Mouse (Mus musculus) adrenal gland, adult 10 weeks (tissue): Measurements from ENCODE around the gene Wdr45b. TPM values are rescaled to one million over a fixed set of nuclear protein-coding genes. Genes with fewer than 3 reads are reported as not detected.

Experiments used
- polyA plus RNA-seq: library from polyadenylated mRNA; stranded (reverse); fragments of 350-450 nt; fragmentation: Illumina TruSeq; extraction: RNeasy Lipid Tissue Mini Kit (QIAGEN cat#74804); gene quantifications from one replicate; pipeline ENCODE4 v1.2.3, GENCODE M21; 2014; ENCODE audit warnings: low read depth, low replicate concordance

Wdr45b gene
- 97.2 TPM for polyA plus RNA-seq

DNA sequence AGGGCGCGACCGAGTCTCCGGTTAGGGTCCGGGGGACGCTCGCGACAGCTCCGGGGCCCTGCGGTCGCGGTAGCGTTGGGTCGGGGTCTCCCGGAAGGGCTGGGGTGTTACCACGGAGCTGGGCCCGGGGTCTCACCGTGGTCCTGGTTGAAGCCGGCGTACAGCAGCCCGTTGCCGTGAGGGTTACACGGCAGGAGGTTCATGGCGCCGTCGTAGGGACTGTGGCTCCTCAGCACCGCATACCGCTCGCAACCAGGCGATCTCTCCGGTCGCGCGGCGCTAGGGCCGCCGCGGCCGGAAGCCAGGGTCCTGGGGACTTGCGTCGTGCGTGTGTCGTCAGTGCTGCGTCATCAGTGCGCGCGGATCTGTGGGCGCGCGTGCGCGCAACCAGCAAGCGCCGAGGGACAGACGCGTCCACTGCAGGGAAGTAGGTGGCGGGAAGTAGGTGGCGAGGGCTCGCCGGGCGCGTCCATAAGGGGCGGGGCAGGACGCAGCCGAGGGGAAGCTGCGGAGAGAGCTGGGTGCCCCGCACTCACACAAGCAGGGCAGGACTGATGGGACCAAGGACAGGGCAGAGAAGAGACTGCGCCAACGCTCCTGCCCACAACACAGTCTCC is at the start of gene Wdr45b:
Wdr45b (minus strand) TSS at position 355 of the 617 bp plus-strand sequence.

DNA sequence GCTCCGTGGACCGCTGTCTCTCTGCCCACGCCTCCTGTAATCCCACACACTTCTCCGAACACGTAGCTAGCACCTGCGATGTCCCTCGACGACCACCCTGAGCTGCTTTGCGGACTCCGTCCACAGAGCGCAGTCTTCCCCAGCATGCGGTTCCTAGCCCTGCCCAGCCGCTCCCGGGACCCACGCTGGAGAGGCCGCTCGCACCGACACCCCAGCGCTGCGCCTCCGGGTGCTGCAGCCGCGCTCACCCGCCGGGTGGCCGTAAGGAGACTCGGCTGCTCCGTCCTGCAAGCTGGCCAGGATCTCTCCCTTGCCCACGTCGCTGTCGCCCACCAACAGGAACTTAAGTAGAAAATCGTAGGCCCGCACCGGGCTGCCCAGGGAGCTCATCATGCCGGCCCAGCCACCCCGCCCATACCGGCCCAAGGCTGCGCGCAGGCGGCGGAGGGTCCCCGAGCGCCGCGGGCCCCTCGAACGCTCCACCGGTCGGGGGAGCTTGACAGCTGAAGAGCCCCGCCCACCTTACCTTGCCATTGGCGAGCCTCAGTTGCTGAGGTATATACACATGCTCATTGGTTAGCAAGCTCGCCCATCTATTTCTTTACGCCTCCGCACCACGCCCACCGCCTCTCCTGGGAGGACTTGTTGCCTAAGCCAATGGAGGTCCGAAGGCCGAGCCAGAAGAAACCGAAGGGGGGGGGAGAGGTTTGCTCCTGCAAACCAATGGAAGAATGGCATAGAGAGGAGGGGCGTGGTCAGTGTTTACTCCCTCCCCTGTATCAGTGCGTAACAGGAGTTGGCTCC is 33.7 kb upstream of the Wdr45b start, which contains the start of gene Rab40b:
Rab40b (minus strand) TSS at position 502 of the 804 bp plus-strand sequence.

Other genes with a start within 250 kb of the Wdr45b start
- gene Tex19.2, start 235.8 kb downstream of the Wdr45b start, polyA plus RNA-seq: not detected
- gene Tex19.1, start 208.3 kb downstream of the Wdr45b start, polyA plus RNA-seq: not detected
- gene Uts2r, start 194.2 kb downstream of the Wdr45b start, polyA plus RNA-seq: not detected
- gene Hexdc, start 150.0 kb downstream of the Wdr45b start, polyA plus RNA-seq: 6.6 TPM
- 3.3 TPM for gene Ogfod3, start 149.7 kb downstream of the Wdr45b start, polyA plus RNA-seq
- gene Cybc1, start 125.1 kb downstream of the Wdr45b start, polyA plus RNA-seq: 11.7 TPM
- gene Narf, start 117.2 kb downstream of the Wdr45b start, polyA plus RNA-seq: 12.0 TPM
- 25.8 TPM for gene Foxk2, start 94.5 kb downstream of the Wdr45b start, polyA plus RNA-seq
- 10.3 TPM for gene Rab40b, start 33.8 kb upstream of the Wdr45b start, polyA plus RNA-seq
- 10.2 TPM for gene Fn3krp, start 67.0 kb upstream of the Wdr45b start, polyA plus RNA-seq
- 0.41 TPM for gene Fn3k, start 80.5 kb upstream of the Wdr45b start, polyA plus RNA-seq
- gene Tbcd, start 97.5 kb upstream of the Wdr45b start, polyA plus RNA-seq: 31.0 TPM
- 0.58 TPM for gene Zfp750, start 164.9 kb upstream of the Wdr45b start, polyA plus RNA-seq